Mouse (Mus musculus) left cerebral cortex, postnatal 25 days (tissue): ENCODE data around the gene Kcnh8. TPM values are rescaled to one million over a fixed set of nuclear protein-coding genes. Genes with fewer than 3 reads are reported as not detected.

Experiments used
- DNase-seq, 2 experiments: peaks; one replicate each; pipeline ENCODE4 v3.0.0; 2022; ENCODE audit warnings: low spot score in 2 of 2, mixed read lengths in 1 of 2
- intact Hi-C: fragments of 180-260 bp; cut with DNase I; formaldehyde crosslinking; loops from one replicate; pipeline ENCODE4 v1.15.1; 2025
- total RNA-seq, 2 experiments: library from RNA; stranded (reverse); gene quantifications; 2 replicates each; pipeline ENCODE4 v1.2.3; 2021

Kcnh8 gene
- total RNA-seq = under 1 TPM; 0.46 to 0.85 TPM

DNA sequence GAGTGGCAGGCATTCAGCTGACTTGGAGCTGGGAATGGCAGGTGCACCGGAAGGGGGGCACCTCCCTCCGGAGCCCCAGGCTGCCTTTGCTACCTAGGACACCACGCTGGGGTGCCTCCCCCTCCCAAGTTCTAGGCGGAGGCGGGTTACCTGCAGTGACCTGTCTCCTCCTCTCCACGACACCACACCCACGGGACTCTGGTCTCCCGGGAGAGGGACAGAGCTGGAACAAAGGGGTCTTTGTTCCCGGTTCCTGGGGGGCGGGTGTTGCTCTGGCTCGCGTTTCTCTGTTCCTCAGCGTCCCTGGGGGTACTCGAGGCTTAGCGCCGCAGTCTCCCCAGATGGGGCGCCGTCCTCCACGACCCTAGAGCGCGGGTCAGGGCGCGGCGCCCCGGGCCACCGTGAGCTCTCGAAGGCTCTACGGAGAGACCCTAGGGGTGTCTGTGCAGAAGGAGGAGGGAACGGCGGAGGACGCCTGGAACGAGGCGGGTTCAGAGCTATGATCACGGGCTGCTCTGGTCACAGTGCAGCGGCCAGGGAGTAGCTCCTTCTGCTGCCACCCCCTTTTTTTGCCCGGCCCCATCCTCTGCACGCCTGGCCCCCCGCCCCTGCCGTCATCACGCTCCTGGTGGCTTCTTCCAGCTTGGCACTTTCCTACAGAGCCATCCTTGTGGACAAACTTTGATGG lies at the start of gene Kcnh8:
Kcnh8 (plus strand) TSS at position 617 of the 688 bp plus-strand sequence.
- DNase-seq = peak in 1 of 2 experiments; percentile 2
- intact Hi-C loops = loop anchor here (10.0 kb wide), 1 partner anchor 283 kb away; no protein-coding TSS in a partner anchor

DNA sequence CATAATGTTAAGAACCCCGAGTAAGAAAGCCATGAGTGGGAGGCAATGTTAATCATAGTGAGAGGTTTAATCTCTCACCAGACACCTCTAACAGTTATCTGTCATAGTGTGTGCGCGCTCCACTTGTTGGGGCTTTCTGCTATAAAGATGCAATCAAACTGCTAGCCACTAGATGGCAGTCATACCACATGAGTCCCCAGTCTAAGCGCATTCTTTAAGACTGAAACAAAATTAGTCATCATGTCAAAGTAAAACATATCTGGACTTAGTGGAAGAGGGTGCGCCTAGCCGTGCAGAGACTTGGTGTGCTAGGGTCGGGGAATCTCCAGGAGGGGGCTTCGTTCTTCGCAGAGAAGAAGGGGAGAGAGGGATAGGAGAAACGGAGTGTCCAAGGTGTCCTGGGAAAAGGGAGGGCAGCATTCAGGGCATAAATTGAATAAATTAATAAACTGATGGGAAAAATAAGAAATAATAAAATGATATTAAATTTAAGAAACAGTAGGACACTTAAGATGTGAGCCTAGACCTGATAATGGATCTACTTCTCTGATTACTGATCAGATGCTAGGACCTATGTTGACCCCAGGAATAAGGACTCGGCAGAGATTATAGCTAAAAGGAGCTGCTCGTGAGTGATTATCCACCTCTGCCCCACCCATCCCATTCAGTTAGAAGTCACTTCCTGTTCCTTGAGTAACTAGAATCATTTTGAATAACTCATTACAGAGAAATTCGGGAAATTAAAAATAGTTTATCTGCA lies 42.4 kb upstream of the Kcnh8 start:
- intact Hi-C loops = loop anchor here (2.0 to 5.0 kb wide), 2 partner anchors 829 to 1272 kb away; no protein-coding TSS in a partner anchor

DNA sequence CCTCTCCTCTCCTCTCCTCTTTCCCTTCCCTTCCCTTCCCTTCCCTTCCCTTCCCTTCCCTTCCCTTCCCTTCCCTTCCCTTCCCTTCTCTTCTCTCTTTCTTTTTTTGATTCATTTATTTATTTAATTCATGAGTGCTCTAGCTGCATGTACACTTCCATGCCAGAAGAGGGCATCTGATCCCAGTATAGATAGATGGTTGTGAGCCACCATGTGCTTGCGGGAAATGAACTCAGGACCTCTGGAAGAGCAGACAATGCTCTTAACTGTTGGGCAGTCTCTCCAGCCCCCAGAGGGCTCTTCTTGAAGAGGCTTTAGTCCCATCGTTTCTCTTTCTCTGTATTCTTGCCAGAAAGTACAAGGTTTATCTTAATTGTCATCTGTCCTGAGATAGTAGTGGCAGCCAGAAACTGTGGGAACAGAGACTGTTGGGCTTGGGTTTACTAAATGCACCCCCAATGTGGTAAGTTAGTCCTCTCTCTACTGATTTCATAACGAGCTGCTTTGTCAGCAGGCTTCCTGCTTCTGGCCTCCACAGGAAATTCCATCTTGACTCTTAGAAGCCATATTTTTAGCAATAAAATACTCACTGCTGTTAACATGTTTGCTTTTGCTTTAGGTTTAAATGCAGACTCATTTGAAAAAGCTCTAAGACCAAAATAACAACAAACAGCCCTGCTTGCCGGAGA lies 36.9 kb upstream of the Kcnh8 start:
- intact Hi-C loops = no loop called here
- DNase-seq = no peak

More for the DNA sequence above, 42.4 kb upstream of the Kcnh8 start:
- peak; percentile 66 to 78 for DNase-seq

DNA sequence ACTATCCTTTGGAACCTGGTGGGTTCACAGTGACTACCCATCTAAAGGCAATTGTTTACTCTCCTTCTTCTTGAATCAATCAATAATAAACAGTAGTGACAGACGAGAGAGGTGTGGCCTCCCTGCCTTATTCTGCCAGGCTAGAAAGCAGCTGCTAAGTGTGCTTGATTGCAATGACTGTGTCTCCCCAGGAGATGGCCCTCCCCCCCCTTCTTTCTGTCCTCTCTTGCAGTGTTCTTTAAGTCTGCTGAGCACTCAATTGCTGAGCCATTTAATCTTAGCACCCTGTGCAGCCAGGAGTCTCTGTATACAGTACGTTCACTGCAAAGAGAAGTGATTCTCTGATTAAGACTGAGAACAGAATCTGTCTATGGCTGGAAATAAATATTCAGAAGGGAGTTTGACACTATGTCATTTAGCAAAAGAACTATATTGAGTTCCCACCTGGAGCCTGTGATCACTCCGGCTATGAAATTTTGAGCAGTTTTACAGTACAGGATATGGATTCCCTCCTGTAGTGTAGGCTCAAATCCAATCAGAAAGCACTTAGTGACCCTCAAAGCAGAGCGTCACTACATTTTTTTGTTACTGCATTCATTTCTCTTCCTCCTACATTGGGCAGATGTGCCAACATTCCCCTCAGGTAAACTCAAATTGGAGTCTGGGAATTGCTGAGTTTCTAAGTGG lies 32.8 kb upstream of the Kcnh8 start:
- DNase-seq = peak; percentile 10 to 23
- intact Hi-C loops = no loop called here

DNA sequence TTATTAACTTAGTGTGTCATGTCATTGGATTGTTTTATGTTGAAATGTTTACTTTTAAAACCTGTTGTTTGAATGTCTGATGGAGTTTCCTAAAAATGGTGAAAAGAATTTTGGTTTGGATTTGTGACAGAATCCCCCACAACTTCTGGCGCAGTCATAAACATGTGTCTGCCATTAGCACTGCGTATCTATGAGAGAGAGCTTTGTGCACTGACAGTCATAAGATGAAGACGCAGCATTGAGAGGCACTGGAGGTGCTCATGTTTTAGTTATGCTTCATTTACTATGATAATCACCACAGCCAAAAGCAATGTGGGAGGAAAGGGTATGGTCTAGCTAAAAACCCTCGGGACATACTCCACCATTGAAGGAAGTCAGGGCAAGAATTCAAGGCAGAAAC lies 30.3 kb upstream of the Kcnh8 start:
- DNase-seq = no peak
- intact Hi-C loops = no loop called here

DNA sequence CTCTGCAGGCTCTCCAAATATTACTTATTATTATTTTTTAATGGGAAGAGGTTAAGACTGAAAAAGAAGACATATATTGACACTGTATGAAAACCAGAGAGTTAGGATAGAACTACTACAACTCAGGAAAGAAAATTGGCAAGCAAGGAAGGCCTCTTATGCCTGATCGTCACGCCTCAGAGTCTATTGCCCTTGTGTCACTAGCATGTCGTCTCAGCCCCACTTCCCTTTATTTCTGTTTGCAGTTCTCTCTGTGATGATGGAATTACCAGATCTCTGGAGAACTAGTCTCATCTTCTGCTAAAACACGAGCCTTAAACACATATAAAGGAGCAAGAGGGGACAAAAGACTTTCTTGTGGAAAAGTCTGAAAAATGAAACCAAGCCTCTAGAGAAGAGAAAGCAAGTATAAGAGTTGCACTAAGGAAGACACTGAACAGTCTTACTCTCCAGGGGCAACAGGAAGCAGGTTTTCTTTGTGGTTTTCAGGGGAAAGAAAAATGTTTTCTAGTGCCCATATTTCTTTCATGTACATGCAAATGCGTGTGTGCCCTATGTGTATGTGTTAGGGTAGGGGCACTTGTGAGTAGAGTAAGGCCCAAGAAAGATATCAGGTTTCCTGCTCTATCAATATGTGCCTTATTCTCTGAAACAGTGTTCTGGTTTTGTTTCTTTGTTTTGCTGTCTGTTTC lies 10.9 kb upstream of the Kcnh8 start:
- intact Hi-C loops = no loop called here
- no peak for DNase-seq

DNA sequence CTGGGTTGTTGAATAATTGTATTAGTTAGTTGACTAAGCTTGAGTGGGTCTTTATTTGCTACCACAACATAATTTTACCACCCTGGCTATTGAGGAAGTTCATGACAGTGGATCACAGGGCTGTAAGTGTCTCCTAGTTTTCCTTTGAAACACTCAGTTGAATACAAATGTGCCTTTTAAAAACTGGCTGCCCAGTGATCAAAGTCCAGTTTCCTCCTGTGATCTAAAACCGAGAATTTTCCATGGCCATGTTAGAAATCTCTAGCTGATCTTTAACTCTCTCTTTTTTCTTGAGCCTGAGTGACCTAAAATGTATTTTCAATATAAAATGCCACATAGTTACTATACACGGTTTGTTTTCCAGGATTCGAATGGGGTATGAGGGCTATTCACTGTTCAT lies 3.4 kb upstream of the Kcnh8 start:
- no peak for DNase-seq
- intact Hi-C loops = no loop called here

DNA sequence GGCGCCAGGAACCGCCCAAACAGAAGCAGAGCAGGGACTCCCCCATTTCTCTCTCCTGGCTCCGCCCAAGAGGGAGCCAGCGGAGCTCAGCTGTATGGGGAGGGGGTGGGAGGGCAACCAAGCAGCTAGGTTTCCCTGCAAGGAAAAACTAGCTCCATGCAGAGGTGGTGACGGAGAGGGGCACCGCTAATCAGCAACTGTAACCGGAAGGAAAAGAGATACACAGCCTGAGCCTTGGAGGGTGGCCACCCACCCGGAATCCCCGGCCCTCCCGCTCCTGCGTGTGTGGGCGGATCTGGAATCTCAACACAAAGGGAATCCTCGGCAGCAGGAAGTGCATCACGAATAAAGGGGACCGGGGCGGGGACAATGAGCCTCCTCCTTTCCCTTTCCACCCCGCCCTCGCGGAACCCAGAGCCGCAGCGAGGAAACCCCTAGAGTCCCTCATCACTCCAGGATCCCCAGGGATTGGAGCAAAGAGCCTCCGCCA lies 1.6 kb upstream of the Kcnh8 start:
- intact Hi-C loops = loop anchor here (10.0 kb wide), 1 partner anchor 284 kb away; no protein-coding TSS in a partner anchor
- peak; percentile 67 to 83 for DNase-seq

DNA sequence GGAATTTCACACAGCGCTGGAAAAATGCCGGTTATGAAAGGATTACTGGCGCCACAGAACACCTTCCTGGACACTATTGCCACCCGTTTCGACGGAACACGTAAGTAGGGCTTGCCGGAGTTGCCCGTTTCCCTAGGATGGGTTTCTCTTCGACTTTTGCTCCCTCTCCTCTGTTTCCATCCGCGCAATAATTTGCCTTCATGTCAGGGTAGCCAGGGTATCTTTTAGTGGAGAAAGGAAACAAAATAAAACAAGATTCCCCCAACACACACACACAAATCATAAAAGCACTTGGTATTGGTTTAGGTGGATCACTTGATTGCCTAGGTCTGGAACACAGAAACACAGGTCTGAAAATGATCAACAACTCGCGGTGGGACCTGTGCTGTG lies 267 bp downstream of the Kcnh8 start:
- DNase-seq = peak in 1 of 2 experiments; percentile 6
- intact Hi-C loops = loop anchor here (10.0 kb wide), 1 partner anchor 282 kb away; no protein-coding TSS in a partner anchor

DNA sequence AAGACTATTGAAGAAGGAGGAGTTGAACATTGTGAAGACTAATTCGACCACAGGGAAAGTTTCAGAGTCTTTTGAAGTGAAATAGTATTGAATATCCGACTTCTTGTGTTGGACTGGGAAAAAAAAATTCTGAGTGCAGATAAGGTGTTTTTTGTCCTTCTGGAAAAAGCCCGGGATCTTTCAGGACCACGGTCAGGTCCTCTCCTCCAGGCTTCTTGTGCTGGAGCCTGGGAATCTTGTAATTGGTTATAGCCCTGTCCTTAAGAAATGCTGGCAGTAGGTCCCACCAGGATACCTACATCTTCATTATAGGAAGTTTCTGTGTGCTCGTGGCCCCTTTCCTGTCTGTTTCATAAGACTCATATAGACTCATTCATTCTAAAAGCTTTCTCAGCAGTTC lies 902 bp downstream of the Kcnh8 start:
- intact Hi-C loops = loop anchor here (10.0 kb wide), 1 partner anchor 281 kb away; no protein-coding TSS in a partner anchor
- DNase-seq = no peak

DNA sequence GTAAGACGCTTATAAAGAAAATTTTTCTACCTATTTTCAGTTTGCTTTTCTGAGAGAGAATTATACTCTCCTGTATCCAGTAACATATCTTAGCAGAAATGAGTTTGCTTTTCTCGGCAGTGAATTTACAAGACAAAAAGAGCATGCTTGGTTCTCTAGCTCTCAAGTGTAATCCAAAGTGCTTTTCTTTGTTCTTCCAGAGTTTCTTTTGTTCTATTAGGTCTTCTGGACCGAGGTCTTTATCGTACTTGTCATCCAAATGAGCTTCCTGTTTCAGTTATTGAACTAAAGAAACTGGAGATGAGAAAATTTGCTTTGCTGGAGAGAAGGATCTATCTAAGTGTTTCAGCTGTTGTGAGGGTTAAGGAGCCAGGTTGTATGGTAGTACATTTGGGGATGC lies 8.9 kb downstream of the Kcnh8 start:
- DNase-seq = no peak
- intact Hi-C loops = no loop called here

DNA sequence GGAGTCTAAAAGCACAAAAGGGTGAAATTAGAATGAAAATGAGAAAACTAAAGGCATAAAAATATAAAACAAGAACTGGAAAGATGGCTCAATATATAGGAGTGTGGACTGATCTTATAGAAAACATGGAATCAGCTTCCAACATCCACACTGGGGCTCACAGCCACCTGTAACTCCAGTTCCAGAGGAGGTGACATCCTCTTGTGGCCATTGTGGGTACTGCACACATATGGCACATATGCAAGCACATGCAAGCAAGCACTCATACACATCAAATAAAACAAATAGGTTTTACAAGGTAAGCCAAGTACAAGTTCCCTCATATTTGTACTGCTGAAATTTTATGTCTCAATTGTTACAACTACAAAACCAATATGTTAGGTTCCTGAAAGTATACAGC lies 46.7 kb downstream of the Kcnh8 start:
- intact Hi-C loops = no loop called here

DNA sequence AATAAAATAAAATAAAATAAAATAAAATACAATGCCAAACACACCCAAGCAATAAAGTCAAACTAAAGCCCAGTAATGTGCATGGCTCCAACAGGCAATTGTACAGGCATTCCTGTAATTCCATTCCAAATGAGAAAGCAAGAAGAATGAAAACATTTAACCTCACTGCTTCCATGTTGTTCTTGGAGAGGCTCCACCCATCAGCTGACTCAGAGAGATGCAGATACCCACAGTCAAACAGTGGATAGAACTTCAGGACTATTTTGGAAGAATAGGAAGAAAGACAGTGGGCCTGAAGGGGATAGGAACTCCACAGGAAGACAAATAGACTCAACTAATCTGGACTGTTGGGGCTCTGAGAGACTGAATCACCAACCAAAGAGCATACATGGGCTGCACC lies 89.5 kb downstream of the Kcnh8 start:
- DNase-seq = no peak
- intact Hi-C loops = loop anchor here (10.0 kb wide), 1 partner anchor 693 kb away; no protein-coding TSS in a partner anchor

More for the DNA sequence above, 46.7 kb downstream of the Kcnh8 start:
- DNase-seq = no peak

DNA sequence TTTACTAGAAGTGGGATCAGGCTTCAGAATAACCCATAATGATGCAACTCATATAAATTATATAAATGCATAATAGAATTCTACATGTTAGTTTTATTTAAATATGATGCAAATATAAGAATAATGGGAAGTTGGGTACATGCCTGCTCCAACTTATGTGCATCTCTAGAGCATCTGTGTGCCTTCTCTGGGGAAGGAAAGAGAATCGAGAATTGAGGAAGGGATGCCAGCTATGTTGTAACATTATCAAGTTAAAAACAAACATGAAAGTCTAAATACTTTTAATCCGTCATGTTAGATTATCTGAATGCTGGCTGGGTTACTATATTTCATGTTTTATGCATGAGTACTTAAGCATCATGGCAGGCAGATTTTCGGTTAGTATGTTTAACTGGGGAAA lies 99.4 kb downstream of the Kcnh8 start:
- intact Hi-C loops = no loop called here

DNA sequence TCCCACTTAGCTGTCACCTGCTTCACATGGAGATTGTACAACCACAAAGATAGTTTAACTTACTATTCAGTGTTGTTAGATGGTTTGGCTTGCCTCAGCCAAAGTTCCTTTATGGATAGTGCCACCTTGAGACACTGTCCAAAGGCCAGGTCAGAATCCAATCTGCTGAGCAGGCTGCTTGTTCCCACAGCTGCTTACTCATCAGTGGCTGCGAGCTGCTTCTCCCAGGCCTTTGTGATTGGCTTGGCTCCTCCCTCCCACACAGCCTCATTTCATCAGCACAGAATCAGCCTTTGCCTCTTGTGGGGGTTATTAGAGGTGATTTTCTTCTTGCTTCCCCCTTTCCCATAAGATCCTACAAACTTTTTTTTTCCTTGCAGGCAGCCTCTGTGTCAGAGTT lies 109.8 kb downstream of the Kcnh8 start:
- DNase-seq = no peak
- intact Hi-C loops = no loop called here

More for the DNA sequence above, 99.4 kb downstream of the Kcnh8 start:
- DNase-seq = no peak

DNA sequence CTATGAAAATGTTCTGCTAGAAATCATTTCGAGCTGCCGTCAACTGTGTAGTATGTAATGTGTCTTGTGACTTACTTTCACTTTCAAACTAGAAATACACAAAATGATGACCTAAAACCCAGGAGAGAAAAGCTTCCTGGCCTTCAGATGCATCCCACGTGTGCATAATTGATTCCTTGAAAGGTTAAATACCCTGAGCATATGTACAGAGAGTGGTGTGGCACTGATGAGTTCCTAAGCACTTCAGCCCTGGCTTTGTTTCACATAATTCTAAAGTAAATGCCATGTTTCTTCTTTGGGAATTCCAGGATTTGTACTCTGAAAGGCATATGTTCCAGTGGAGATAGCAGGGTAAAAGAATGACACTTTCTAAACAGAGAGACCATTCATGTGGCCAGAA lies 119.7 kb downstream of the Kcnh8 start:
- DNase-seq = no peak
- intact Hi-C loops = no loop called here

DNA sequence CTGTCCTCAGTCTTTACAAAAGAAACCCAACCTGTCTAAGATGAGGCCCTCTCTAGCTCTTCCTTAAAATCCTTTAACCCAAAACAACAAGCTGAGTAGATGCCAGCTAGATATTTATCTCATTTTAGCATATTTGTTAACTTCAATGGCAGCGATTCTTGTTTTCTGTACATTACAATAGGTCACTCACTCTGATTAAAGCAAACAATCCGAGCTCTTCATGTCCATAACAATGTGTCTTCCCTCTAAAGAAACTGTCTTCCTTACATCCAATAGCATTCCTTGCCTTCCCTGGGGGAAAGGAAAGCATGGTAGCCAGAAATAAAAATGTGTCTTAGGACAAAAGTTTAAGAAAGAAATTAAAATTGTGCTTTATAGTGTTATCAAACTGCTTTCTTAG lies 126.3 kb downstream of the Kcnh8 start:
- no peak for DNase-seq
- intact Hi-C loops = no loop called here

DNA sequence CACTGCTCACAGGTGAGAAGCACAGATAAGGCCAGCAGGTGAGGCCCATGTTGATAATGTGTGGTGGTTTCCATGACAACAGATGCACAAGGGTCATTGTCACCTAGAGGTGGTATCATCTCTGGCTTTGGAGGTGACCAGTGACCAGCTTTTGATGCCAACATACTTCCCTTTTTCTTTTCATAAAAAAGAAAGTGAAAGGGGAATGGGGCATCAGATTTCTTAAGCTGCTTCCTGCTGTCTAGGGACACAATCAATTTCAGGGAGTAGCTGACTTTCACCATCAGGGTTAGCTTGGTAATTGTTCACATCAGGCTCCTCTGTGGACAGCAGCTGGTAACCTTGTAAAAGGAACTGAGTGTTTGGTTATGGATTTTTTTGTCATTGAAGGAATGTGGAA lies 135.9 kb downstream of the Kcnh8 start:
- DNase-seq = no peak
- intact Hi-C loops = no loop called here

DNA sequence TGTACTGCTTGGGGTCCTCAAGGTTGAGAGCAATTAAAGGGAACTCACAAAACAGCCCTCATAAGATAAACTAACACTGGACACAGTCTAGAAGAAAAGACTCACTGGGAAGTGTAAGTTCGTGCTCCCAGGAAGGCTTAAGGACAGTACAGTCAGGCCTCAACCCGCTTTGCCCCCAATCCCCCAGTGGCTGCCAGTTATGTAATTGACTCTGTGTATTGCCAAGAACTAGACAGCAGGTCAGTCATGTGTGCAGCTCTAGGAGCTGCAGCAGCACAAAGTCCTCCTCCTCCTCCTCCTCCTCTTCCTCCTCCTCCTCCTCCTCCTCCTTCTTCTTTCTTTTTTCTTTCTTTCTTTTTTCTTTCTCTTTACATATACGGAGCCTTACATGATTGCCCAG lies 185.6 kb downstream of the Kcnh8 start:
- intact Hi-C loops = no loop called here
- no peak for DNase-seq
